Mouse (Mus musculus) heart, adult 2 months (tissue): ENCODE results near the gene Hmga1.

Source experiments
- CTCF ChIP-seq: fragments of 200-600 bp; IDR thresholded peaks from 2 replicates; pipeline ENCODE4 v1.8.1; 2022; ENCODE audit warnings: antibody characterized with exemption, mild to moderate bottlenecking, moderate library complexity
- POLR2A ChIP-seq: fragments of 200-500 bp; IDR thresholded peaks from 2 replicates; pipeline ENCODE4 v1.6.1; 2011; ENCODE audit warnings: mild to moderate bottlenecking, low read depth, low read length, control low read depth; ENCODE audit not compliant: insufficient read depth

DNA sequence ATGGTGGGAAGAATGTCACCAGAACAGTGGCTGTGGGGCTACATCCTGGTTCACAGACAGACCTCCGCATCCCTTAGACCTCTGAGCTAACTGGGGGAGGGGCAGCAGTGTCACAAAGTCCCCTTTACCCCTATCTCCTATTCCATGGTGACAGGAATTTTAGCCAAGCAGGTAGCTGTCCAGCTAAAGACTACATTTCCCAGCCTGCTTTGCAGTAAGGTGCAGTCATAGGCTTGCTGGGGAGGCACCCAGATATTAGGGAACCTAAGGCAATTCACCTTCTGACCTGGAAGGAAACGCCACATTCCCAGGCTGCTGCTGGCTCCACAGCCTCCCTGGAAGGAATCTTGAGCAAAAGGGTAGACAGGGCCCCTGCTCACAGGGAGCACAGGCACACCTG is 15.0 kb upstream of the Hmga1 start:
- TF ChIP-seq CTCF (no peak), POLR2A (no peak)
